Mouse (Mus musculus) testis, adult 2 months (tissue): Measurements from ENCODE around the gene Xylb.

Experiments used
- CTCF ChIP-seq: fragments of 200-500 bp; IDR thresholded peaks from 2 replicates; pipeline ENCODE4 v1.5.1; 2012; ENCODE audit warnings: low read depth, mild to moderate bottlenecking, inconsistent platforms, low read length, moderate library complexity; ENCODE audit not compliant: control insufficient read depth, insufficient read depth, insufficient replicate concordance
- POLR2A ChIP-seq: fragments of 200-500 bp; IDR thresholded peaks from 2 replicates; pipeline ENCODE4 v1.6.1; 2012; ENCODE audit warnings: low read depth, mild to moderate bottlenecking, inconsistent platforms, low read length, moderate library complexity; ENCODE audit not compliant: control insufficient read depth

- TF ChIP-seq CTCF (no peak), POLR2A (no peak)
Observed at GRCm38 (mm10) chr9:119426483-119426882, 69.3 kb downstream of the Xylb start.
